Mouse (Mus musculus) splenic B cell, adult 2 months (primary cell): ENCODE data around the gene Ppdpf.
"Not testable (repeated sequence)": the region's sequence is repeated elsewhere in the genome, so short reads cannot be mapped to it uniquely, and the experiment has no call there.

Source experiments
- DNase-seq: peaks from one replicate; pipeline ENCODE4 v3.0.0-alpha.2; 2011; ENCODE audit warnings: low read depth, low spot score
- H3K27me3 ChIP-seq: 2 replicates; pipeline ENCODE4 v1.6.1; 2012; ENCODE audit warnings: mild to moderate bottlenecking, low read length, moderate library complexity, mixed read lengths; ENCODE audit not compliant: control insufficient read depth, poor library complexity, insufficient read depth, severe bottlenecking
- H3K36me3 ChIP-seq: 2 replicates; pipeline ENCODE4 v1.6.1; 2012; ENCODE audit warnings: mild to moderate bottlenecking, low read length, moderate library complexity, mixed read lengths; ENCODE audit not compliant: control insufficient read depth, poor library complexity, insufficient read depth, severe bottlenecking

Gene Ppdpf

DNA sequence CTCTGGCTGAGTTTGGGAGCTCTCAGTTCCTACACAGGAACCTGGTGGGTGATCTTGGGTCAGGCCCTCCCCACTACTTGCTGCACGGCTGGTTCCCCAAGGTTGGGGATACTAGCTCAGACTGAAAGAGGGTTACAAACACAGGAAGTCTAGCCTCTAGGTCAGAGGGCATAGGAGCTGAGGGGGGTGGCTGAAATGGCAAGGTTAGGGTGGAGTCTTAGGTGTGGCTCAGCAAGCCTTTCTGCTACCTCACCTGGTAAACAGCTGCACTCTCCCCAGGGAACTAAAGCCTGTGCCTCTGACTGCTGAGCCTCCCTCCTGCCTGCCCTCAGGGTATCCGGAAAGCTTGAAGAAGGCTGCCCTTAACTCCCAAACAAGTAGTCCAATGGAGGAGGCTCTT, 1.6 kb downstream of the Ppdpf start:
- Histone ChIP-seq H3K27me3 (no peaks in the 10 kb centered on the region), H3K36me3 (no peaks in the 10 kb centered on the region)
- DNase-seq, result peak; percentile 72

DNA sequence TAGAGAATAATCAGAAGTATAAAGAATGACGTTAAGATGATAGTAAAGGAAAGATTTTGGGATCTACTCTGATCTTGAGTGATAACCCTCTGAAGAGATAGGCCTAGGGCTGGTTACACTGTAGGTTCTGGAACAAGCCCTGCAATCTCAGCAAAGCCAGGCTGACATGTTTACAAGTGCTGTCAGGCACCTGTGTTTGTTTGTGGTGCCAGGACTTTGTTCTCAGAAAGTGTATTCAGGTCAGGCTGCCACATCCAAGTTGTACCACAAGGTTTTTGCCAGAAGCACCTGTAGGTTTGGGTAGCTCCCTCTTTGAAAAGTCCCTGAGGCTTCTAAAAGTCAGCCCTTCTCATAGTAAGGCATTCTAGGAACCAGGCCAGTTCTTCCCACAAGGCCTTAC, 2.3 kb downstream of the Ppdpf start:
- H3K36me3 ChIP-seq, result no peaks in the 10 kb centered on the region
- H3K27me3 ChIP-seq, result no peaks in the 10 kb centered on the region
- no peak for DNase-seq

DNA sequence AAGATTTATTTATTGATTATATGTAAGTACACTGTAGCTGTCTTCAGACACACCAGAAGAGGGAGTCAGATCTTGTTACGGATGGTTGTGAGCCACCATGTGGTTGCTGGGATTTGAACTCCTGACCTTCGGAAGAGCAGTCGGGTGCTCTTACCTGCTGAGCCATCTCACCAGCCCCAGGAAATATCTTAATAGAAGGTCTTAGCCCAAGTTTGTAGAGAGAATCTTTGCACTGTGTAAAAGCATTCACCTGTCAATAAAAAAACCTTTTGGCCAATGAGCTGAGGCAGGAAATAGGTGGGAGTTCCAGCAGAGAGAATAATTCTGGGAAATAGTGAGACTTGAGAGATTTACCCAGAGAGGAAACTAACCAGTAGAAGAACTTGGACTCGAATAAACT, 4.3 kb downstream of the Ppdpf start:
- not testable (repeated sequence) for DNase-seq, H3K27me3 ChIP-seq, H3K36me3 ChIP-seq

DNA sequence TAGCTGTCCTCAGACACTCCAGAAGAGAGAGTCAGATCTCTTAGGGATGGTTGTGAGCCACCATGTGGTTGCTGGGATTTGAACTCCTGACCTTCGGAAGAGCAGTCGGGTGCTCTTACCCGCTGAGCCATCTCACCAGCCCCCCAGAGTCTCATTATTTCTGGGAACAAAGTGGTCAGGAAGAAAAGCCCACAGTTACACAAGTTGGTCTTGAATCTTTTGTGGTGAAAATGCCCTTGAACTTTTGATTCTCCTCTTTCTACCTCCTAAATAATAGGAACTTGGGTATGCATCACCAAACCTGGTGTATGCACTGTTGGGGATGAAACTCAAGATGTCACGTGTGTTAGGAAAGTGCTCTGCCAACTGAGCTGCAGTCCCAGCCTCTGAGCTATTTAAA, 4.9 kb downstream of the Ppdpf start:
- H3K36me3 ChIP-seq, result no peaks in the 10 kb centered on the region
- no peaks in the 10 kb centered on the region for H3K27me3 ChIP-seq
- DNase-seq, result peak; percentile 15

DNA sequence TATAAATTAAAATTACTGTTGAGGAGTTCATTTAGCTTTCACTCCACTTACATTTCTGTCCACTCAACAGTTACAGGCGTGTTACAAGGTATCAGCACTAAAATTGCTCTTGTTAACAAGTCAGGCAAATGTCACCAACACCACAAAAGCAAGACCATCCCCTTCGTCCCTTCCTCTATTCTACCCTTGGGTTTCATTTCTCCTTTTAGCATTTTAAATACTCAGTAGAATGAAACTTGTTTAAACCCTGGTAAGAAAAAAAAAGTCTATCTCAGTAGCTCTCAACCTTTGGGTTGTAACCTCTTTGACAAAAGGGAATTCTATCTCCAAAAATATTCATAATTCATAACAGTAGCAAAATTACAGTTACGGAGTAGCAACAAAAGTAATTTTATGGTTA, 6.0 kb downstream of the Ppdpf start:
- Histone ChIP-seq H3K27me3 (no peaks in the 10 kb centered on the region), H3K36me3 (no peaks in the 10 kb centered on the region)
- DNase-seq, result peak; percentile 74

DNA sequence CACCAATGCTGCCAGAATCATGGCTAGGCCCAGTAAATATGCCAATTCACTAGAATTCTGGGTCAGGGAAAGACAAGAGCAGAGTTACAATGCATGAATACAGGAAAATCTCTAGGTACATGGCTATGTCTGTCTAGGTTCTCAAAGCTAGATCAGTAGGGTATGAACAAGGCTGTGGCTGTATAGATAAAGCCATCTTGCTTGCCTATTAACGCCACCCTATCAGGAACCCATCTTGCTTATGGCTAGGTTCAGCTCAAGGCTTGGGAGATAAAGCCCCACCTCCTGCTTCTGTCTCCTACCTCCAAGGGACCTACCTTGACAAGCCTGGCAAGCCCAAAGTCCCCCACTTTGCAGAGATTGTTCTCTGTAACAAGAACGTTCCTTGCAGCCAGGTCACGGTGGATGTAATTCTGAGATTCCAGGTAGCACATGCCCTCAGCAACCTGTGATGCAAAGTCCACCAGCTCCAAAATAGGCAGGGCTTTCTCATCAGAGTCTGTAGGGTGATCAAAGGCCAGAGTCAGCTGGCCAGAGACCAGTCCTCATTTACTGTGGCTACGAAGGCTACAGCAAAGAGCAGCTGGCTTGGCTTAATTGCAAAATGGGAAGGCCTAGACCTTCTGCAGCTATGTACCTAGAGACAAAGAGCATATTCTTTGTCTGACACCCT, 9.7 kb downstream of the Ppdpf start:
- no peaks in the 10 kb centered on the region for H3K27me3 ChIP-seq
- DNase-seq, result no peak
- H3K36me3 ChIP-seq, result no peaks in the 10 kb centered on the region

DNA sequence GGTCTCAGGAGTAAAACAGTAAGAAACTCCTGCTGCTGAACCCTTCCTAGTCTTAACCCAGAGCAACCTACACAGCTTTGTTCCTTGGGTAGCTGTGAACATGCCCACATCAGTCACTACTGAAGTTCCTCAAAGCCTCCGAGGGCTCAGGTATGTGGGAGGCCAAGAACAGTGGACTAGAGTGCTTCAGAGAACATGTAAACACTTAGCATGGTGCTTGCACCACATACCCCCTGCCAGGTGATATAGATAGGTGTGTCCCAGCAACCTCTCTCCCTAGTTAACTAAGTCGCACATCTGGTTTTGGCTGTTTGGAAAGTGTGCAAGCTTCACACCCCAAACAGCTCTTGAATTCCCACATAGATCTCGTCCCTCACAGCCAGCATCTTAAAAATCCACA, 14.6 kb downstream of the Ppdpf start:
- H3K27me3 ChIP-seq, result no peaks in the 10 kb centered on the region
- DNase-seq, result no peak
- no peaks in the 10 kb centered on the region for H3K36me3 ChIP-seq

DNA sequence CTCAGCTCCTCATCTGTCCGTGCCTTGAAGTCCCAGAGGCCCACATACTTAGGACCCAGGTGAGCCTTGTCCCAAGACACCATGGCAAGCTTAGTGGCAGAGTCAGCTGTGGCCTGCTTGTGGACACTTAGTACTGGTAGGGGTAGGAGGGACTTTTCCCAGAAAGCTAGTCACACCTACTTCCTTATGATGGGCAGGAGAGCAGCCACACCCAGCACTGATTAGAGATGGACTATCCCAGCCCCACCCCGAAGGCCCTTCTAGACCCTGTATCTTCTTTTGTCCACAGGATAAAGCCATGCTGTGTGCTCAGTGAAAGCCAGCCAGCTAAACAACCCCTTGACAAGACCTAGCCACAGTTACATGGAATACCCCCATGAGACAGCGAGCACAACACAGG, 15.4 kb downstream of the Ppdpf start, which contains the start of gene Ptk6:
Gene Ptk6 (minus strand): TSS at position 368 of the 400 bp plus-strand sequence.
- H3K36me3 ChIP-seq, result no peaks in the 10 kb centered on the region
- H3K27me3 ChIP-seq, result no peaks in the 10 kb centered on the region

DNA sequence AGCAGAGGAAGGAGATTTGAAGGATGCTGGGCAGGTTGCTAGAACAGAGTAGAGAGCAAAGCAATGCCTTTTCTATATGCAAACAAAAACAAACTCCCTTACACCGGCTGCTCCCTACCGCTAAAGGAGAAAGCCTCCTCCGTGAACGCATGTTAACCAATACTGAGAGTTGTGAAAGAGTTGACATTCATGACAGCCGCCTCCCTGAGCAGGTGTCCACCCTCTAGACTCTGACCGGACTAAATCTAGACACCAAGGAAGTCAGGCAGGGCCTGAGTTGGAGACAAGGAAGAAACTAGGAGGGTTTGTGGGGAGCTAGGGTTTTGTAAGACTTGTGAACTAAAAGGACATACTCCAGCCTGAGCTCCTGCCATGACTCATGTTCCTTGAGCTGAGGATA, 15.8 kb downstream of the Ppdpf start:
- H3K27me3 ChIP-seq, result no peaks in the 10 kb centered on the region
- no peaks in the 10 kb centered on the region for H3K36me3 ChIP-seq
- DNase-seq, result no peak

More for the DNA sequence above, 15.4 kb downstream of the Ppdpf start, which contains the start of gene Ptk6:
- DNase-seq, result no peak

DNA sequence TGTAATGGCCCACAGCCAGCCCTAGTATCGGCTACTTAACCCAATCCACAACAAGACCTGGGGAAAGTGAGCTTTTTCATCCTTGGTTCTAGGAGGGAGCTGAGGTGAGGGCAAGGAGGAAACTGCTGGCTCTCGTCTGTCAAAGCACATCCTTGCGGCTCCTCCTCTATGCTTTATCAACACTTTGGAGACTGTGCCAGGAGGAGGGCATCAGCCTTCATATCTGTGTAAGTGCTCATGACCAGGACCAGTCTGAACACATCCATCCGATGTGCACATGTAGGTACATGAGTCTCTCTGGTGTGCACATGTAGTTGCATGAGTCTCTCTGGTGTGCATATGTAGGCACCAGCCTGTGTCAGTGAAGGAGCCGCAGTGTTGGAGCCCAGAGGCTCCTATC, 18.6 kb downstream of the Ppdpf start:
- Histone ChIP-seq H3K36me3 (no peaks in the 10 kb centered on the region), H3K27me3 (no peaks in the 10 kb centered on the region)
- no peak for DNase-seq

DNA sequence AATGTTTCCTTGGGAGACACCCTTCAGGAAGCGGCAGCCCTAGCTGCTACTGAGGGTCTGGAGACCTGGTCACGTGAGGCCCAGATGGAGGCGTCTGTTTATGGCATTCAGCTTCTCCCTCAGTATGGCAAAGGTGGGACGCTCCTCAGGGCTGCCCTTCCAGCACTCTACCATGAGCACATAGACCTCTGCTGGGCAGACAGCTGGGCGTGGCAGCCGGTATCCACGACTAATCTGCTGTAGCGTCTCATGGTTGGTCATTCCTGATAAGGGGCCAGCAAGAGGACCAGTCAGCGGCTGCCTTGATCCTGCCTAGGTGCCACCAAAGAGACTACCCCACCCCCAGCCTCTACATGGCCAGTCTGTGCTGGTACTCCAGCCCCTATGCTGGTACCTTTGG, 19.1 kb downstream of the Ppdpf start:
- no peak for DNase-seq
- H3K27me3 ChIP-seq, result no peaks in the 10 kb centered on the region
- H3K36me3 ChIP-seq, result no peaks in the 10 kb centered on the region

DNA sequence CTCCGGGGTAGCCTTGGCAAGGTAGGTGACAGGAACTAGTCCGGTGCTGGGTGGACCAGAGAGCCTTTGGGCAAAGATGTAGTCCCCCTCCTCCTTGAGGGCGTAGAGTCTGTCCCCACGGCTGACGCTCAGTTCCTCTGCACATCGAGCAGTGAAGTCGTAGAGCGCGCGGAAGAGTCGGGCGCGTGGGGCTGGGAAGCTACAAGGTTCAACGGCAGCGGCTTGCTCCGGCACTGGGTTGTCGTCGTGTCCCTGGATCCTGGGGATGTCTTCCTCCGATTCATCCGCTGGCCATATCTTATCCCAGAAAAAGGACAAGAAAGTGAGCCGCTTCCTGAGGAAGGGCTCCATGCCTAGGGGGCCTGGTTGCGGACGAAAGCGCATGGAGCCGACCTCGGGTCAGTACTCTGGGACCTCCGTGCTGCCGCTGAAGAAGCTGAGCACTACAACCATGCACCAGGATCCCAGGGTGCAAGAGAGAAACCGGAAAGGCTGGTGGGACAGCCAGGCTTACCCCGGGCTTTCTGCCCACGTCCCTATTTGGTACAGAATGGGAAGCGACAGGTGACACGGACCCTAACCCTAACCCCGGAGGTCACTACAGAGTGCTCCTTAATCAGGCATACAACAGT, 25.5 kb downstream of the Ppdpf start:
- no peaks in the 10 kb centered on the region for H3K27me3 ChIP-seq
- no peaks in the 10 kb centered on the region for H3K36me3 ChIP-seq
- DNase-seq, result peak; percentile 43

DNA sequence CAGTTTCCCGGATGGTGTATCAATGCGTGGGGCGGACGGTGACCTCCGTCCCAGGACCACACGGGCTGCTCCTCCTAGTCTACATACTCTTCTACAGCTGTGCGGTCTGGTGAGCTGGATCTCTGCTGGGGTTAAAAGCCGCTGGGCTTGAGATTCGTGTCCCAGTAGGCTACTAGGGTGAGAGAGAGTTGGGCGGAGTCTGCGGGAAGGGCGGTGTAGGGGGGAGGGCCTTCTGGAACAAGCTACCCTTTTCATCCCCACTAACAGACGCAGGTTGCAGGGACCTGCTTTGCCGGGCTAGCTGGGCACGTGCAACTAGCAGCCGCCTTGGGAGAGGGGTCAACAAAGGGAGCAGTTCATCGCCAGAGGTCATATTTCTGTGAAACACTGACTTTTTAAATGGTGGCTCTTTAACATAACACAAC, 26.0 kb downstream of the Ppdpf start, which contains the start of gene Srms:
Gene Srms (minus strand): TSS at position 165 of the 425 bp plus-strand sequence.
- peak; percentile 49 for DNase-seq
- no peaks in the 10 kb centered on the region for H3K36me3 ChIP-seq
- no peaks in the 10 kb centered on the region for H3K27me3 ChIP-seq

DNA sequence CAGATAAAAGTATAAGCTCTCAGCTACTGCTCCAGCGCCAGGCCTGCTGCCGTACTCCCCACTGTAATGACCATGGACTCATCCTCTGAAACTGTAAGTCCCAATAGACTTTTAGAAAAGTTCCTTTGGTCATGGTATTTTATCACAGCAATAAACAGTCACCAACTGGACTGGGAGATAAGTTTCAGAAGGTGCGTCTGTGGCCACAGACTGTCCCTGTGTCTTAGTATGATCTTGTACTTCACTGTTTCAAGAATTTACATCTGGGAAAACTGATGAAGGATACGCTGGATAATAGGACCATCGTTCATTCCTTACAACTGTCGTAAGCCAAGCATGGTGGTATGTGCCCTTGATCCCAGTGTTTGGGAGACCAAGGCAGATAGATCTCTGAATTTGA, 29.0 kb downstream of the Ppdpf start:
- Histone ChIP-seq H3K27me3 (no peaks in the 10 kb centered on the region), H3K36me3 (no peaks in the 10 kb centered on the region)
- no peak for DNase-seq

DNA sequence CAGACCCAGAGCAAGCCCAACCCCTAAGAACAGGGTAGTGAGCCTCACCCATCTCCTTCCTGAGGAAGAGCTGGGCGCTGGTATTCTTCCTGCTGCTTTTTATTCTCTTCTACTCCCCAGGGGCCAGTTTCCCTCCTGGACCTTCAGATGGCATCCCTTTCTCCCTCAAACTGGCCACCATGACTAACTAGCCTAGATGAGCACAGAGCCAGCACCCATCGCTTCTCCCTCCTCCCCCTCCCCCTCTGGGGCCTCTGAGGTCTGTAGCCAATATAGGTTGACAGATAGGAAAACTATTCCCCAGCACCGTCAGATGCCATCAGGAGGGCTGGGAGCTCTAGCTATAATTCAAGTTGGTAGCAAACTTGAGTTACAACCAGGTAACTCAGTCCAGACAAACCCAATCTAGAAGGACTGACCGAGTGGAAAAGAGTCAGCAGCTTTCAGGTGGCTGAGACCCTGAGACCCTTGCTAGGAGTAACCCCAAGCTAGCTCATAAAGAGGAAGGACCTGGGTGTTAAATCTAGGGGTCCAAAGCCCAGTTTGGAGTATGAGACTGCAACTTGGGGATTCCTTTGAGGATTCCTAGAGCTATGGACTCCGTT, 31.9 kb downstream of the Ppdpf start:
- Histone ChIP-seq H3K27me3 (no peaks in the 10 kb centered on the region), H3K36me3 (no peaks in the 10 kb centered on the region)
- no peak for DNase-seq
